Mouse (Mus musculus): ENCODE results near the gene Il1r2. TPM values are rescaled to one million over a fixed set of nuclear protein-coding genes. Genes with fewer than 3 reads are reported as not detected.

The Il1r2 gene
- polyA plus RNA-seq, 1 experiment from 2014 or later, result 3.9 TPM

DNA sequence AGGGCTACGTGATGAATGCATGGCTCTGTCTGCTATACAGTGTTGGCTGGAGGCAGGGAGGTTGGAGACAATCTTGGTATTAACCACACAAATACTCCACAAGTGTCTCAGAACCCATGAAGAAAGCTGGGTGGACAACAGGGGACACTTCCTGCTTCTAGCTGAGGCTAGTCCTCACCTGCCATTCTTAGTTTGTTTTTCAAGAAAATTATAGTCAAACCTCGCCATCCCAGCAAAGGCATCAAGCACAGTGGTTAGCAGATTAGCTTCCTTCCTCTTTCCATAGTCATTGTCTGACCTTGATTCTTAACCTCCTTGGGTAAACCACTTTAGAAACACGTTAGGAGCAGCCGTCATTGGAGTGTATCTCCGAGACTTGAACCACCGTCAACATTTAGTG, 28.2 kb upstream of the Il1r2 start:
- ATAC-seq (no peak), DNase-seq (ENCODE audit: low spot score) (no peak)

DNA sequence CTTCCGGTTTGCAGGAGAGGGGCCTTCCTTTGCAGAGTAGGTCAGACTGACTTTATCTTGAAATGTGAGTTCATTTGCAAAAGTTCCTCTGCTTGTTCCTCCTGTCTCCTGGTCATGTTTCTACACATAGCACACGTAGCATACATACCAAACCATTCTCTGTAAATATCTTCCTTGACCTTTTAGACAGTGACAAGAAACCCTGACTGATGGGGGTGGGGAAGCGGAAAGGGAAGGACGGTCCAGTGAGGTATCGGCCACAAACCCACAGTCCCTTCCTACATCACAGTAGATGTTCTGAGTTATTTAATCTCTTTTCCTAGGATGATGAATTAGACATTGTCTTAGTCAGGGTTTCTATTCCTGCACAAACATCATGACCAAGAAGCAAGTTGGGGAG, 27.3 kb upstream of the Il1r2 start:
- Histone ChIP-seq H3K9ac (replicated peaks; ENCODE audit: low read depth) (no peak overlapping the region), H3K9me3 (ENCODE audit: low read length) (no peaks in the 10 kb centered on the region), H3K4me3 (ENCODE audit: low read depth, low read length) (no peak overlapping the region), H3K27ac (ENCODE audit: low read length) (no peak overlapping the region), H3K4me1 (ENCODE audit: insufficient read depth, low read depth, low read length) (no peaks in the 10 kb centered on the region), H3K27me3 (replicated peaks; ENCODE audit: insufficient read depth, low read length) (no peaks in the 10 kb centered on the region), H3K36me3 (ENCODE audit: insufficient read depth, low read length) (no peaks in the 10 kb centered on the region), H3K4me2 (replicated peaks; ENCODE audit: low read depth, low read length) (no peak overlapping the region)
- TF ChIP-seq EP300 (IDR thresholded peaks at IDR 0.05) (no peak), CTCF (IDR thresholded peaks at IDR 0.05) (no peak)
- DNase-seq (ENCODE audit: low spot score), result no peak
- ATAC-seq, result no peak
- WGBS, result 65% methylated on average over 5 of the region's 5 CpGs

More for the DNA sequence above, 28.2 kb upstream of the Il1r2 start:
- H3K4me2 ChIP-seq (replicated peaks; ENCODE audit: low read depth, low read length), result no peak overlapping the region
- TF ChIP-seq CTCF (IDR thresholded peaks at IDR 0.05) (no peak), EP300 (IDR thresholded peaks at IDR 0.05) (no peak)
- H3K36me3 ChIP-seq (ENCODE audit: insufficient read depth, low read length), result no peaks in the 10 kb centered on the region
- H3K9ac ChIP-seq (replicated peaks; ENCODE audit: low read depth), result no peak overlapping the region
- no peaks in the 10 kb centered on the region for H3K9me3 ChIP-seq (ENCODE audit: low read length)
- H3K27ac ChIP-seq (ENCODE audit: low read length), result no peak overlapping the region
- H3K27me3 ChIP-seq (replicated peaks; ENCODE audit: insufficient read depth, low read length), result no peaks in the 10 kb centered on the region
- H3K4me1 ChIP-seq (ENCODE audit: insufficient read depth, low read depth, low read length), result no peaks in the 10 kb centered on the region
- H3K4me3 ChIP-seq (ENCODE audit: low read depth, low read length), result no peak overlapping the region
- 45% methylated on average over 6 of the region's 6 CpGs for WGBS

DNA sequence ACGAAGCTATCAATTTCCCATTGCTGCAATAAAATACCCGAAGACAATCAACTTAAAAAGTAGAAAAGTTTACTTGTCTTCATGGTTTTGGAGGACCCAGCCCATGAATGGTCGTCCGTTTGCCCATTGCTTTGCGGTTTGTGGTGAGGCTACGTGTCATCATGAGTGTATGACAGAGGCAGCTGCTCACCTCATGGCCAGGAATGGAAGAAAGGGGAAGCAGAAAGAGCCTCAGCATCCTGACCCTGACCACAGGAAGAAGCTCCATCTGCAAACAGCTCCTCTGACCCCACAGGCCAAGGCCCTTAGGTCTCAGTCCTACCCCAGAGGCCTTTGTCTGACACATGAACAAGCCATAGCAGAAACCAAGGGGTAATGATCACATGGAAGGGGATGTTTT, 22.7 kb upstream of the Il1r2 start:
- ATAC-seq, result no peak
- H3K4me3 ChIP-seq (ENCODE audit: low read depth, low read length), result no peak overlapping the region
- H3K4me2 ChIP-seq (replicated peaks; ENCODE audit: low read depth, low read length), result no peak overlapping the region
- H3K27me3 ChIP-seq (replicated peaks; ENCODE audit: insufficient read depth, low read length), result no peaks in the 10 kb centered on the region
- no peaks in the 10 kb centered on the region for H3K36me3 ChIP-seq (ENCODE audit: insufficient read depth, low read length)
- no peaks in the 10 kb centered on the region for H3K9me3 ChIP-seq (ENCODE audit: low read length)
- no peak overlapping the region for H3K27ac ChIP-seq (ENCODE audit: low read length)
- 91% methylated on average over 6 of the region's 6 CpGs for WGBS
- no peak for DNase-seq (ENCODE audit: low spot score)
- H3K4me1 ChIP-seq (ENCODE audit: insufficient read depth, low read depth, low read length), result no peaks in the 10 kb centered on the region
- no peak overlapping the region for H3K9ac ChIP-seq (replicated peaks; ENCODE audit: low read depth)
- TF ChIP-seq EP300 (IDR thresholded peaks at IDR 0.05) (no peak), CTCF (IDR thresholded peaks at IDR 0.05) (no peak)

DNA sequence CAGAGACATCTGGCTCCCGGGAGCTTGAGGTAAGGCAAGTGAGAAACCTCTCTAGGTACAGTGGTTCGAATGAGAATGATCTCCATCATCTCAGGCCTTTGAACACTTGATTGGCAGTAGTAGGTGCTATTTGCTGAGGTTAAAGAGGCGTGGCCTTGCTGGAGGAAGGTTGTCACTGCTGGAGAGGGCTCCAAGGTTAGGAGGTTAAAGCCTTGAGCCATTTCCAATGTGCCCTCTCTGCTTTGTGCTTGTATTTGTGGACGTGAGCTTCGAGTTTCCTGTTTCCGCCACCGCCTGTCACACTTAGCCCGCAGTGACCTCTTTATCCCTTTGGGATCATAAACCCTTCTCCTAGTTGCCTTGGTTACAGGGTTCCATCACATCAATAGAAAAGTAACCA, 21.7 kb upstream of the Il1r2 start:
- DNase-seq (ENCODE audit: low spot score) (no peak), ATAC-seq (no peak)
- Histone ChIP-seq H3K4me3 (ENCODE audit: low read depth, low read length) (no peak overlapping the region), H3K27me3 (replicated peaks; ENCODE audit: insufficient read depth, low read length) (no peaks in the 10 kb centered on the region), H3K4me1 (ENCODE audit: insufficient read depth, low read depth, low read length) (no peaks in the 10 kb centered on the region), H3K36me3 (ENCODE audit: insufficient read depth, low read length) (no peaks in the 10 kb centered on the region), H3K9me3 (ENCODE audit: low read length) (no peaks in the 10 kb centered on the region), H3K4me2 (replicated peaks; ENCODE audit: low read depth, low read length) (no peak overlapping the region), H3K27ac (ENCODE audit: low read length) (no peak overlapping the region), H3K9ac (replicated peaks; ENCODE audit: low read depth) (no peak overlapping the region)
- no peak for TF ChIP-seq CTCF (IDR thresholded peaks at IDR 0.05)
- TF ChIP-seq EP300 (IDR thresholded peaks at IDR 0.05), result no peak
- WGBS, result 56% methylated on average over 8 of the region's 8 CpGs

DNA sequence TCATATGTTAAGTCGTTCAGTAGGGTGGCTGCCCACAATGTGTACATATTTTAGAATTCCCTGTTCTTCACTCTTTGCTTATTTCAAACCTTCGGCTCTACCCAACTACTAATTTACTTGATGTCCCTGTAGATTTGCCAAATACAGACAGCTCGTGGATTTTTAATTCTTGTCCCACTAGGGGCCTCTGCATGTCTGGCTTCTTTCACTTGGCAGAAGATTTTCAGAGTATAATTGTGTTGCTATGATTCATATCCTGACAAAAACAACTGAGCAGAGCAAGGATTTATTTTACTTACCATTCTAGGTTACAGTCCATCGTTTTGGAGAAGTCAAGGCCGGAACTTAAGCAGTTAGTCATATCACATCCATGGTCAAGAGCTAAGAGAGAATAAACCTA, 20.8 kb upstream of the Il1r2 start:
- no peak for TF ChIP-seq EP300 (IDR thresholded peaks at IDR 0.05)
- no peak for TF ChIP-seq CTCF (IDR thresholded peaks at IDR 0.05)
- 64% methylated on average over 5 of the region's 5 CpGs for WGBS

DNA sequence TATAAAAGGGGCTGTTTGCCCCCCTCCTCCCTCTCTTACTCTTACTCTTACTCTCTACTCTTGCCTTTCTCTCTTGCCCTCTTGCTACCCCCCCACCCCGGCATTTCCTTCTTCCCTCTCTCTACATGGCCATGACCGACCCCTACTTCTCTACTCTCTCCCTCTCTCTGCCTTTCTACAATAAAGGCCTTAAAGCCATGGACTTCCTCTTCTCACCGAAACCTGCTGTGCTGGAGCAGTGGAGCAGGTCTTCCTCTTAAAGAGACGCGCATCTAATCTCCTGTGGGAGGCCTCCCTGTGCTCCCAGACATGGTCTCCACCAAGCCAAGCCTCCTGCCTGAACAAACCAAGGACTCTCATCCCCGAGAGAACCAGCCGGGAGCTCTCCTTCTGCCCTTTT, 18.8 kb upstream of the Il1r2 start:
- Histone ChIP-seq H3K27ac (ENCODE audit: low read length) (no peak overlapping the region), H3K4me3 (ENCODE audit: low read depth, low read length) (no peak overlapping the region), H3K4me2 (replicated peaks; ENCODE audit: low read depth, low read length) (no peak overlapping the region), H3K9me3 (ENCODE audit: low read length) (no peaks in the 10 kb centered on the region), H3K4me1 (ENCODE audit: insufficient read depth, low read depth, low read length) (no peaks in the 10 kb centered on the region), H3K27me3 (replicated peaks; ENCODE audit: insufficient read depth, low read length) (no peaks in the 10 kb centered on the region), H3K36me3 (ENCODE audit: insufficient read depth, low read length) (no peaks in the 10 kb centered on the region), H3K9ac (replicated peaks; ENCODE audit: low read depth) (no peak overlapping the region)
- DNase-seq (ENCODE audit: low spot score) (no peak), ATAC-seq (no peak)
- 84% methylated on average over 7 of the region's 7 CpGs for WGBS
- TF ChIP-seq CTCF (IDR thresholded peaks at IDR 0.05) (no peak), EP300 (IDR thresholded peaks at IDR 0.05) (no peak)

More for the DNA sequence above, 20.8 kb upstream of the Il1r2 start:
- no peak overlapping the region for H3K27ac ChIP-seq (ENCODE audit: low read length)
- no peaks in the 10 kb centered on the region for H3K4me1 ChIP-seq (ENCODE audit: insufficient read depth, low read depth, low read length)
- H3K27me3 ChIP-seq (replicated peaks; ENCODE audit: insufficient read depth, low read length), result no peaks in the 10 kb centered on the region
- H3K9ac ChIP-seq (replicated peaks; ENCODE audit: low read depth), result no peak overlapping the region
- H3K9me3 ChIP-seq (ENCODE audit: low read length), result no peaks in the 10 kb centered on the region
- no peak overlapping the region for H3K4me2 ChIP-seq (replicated peaks; ENCODE audit: low read depth, low read length)
- no peaks in the 10 kb centered on the region for H3K36me3 ChIP-seq (ENCODE audit: insufficient read depth, low read length)
- DNase-seq (ENCODE audit: low spot score), result no peak
- no peak overlapping the region for H3K4me3 ChIP-seq (ENCODE audit: low read depth, low read length)
- no peak for ATAC-seq

DNA sequence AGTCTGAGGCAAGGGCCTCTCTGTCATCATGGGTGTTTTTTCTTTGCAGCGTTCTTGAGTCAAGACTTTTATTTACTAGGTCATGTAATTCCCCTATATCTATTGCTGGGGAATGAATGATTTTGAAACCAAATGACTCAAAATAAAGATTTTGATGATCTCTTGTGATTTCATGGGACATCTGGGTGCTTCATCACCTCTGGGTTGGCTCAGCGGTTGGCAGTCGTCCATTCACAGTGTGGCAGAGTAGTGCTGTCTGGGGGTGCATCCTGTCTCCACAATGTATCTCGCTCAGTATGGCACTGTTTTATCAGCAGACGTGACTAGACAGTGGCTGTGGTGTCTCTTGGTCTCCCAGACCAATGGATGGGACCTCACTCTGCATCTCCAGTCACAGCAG, 17.9 kb upstream of the Il1r2 start:
- WGBS, result 82% methylated on average over 5 of the region's 5 CpGs
- no peak overlapping the region for H3K27ac ChIP-seq (ENCODE audit: low read length)
- no peak overlapping the region for H3K9ac ChIP-seq (replicated peaks; ENCODE audit: low read depth)
- no peaks in the 10 kb centered on the region for H3K9me3 ChIP-seq (ENCODE audit: low read length)
- no peak for DNase-seq (ENCODE audit: low spot score)
- ATAC-seq, result no peak
- H3K4me2 ChIP-seq (replicated peaks; ENCODE audit: low read depth, low read length), result no peak overlapping the region
- H3K36me3 ChIP-seq (ENCODE audit: insufficient read depth, low read length), result no peaks in the 10 kb centered on the region
- no peak overlapping the region for H3K4me3 ChIP-seq (ENCODE audit: low read depth, low read length)
- H3K4me1 ChIP-seq (ENCODE audit: insufficient read depth, low read depth, low read length), result no peaks in the 10 kb centered on the region
- TF ChIP-seq EP300 (IDR thresholded peaks at IDR 0.05) (no peak), CTCF (IDR thresholded peaks at IDR 0.05) (no peak)
- H3K27me3 ChIP-seq (replicated peaks; ENCODE audit: insufficient read depth, low read length), result no peaks in the 10 kb centered on the region
